Mouse (Mus musculus) liver, embryonic 14.5 days (tissue): Measurements from ENCODE around the gene Borcs7.

Experiments used
- CTCF ChIP-seq: IDR thresholded peaks from 2 replicates; pipeline ENCODE4 v1.5.1; 2016; ENCODE audit warnings: antibody characterized with exemption, low read depth, control low read depth
- EP300 ChIP-seq: IDR thresholded peaks from 2 replicates; pipeline ENCODE4 v1.6.1; 2016; ENCODE audit warnings: antibody characterized with exemption, low read depth

DNA sequence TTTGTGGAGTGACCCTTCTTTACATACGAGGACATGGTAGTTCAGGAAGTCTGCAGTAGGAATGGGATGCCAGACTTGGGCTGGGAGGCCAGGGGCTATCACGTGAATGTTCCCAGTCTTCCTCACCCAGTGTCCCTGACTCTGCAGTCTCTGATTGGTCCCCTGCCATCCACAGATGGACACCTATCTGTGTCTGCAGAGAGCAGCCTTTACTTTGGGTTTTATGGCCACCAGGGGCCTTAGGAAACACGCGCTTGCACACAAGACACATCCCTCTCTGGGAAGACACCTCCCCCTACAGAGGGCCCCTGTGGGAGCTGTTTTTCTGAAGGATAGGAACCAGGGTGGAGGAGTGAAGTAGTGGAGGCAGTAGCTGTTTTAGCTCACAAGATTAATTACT lies 28.2 kb upstream of the Borcs7 start:
- TF ChIP-seq CTCF (no peak), EP300 (no peak)
